Mouse (Mus musculus): ENCODE data around the gene Tnfsf9. TPM values are rescaled to one million over a fixed set of nuclear protein-coding genes. Genes with fewer than 3 reads are reported as not detected.
"Not testable (repeated sequence)": the region's sequence is repeated elsewhere in the genome, so short reads cannot be mapped to it uniquely, and the experiment has no call there.

Gene Tnfsf9
- polyA plus RNA-seq, 1 experiment from 2014 or later = 4.2 TPM

DNA sequence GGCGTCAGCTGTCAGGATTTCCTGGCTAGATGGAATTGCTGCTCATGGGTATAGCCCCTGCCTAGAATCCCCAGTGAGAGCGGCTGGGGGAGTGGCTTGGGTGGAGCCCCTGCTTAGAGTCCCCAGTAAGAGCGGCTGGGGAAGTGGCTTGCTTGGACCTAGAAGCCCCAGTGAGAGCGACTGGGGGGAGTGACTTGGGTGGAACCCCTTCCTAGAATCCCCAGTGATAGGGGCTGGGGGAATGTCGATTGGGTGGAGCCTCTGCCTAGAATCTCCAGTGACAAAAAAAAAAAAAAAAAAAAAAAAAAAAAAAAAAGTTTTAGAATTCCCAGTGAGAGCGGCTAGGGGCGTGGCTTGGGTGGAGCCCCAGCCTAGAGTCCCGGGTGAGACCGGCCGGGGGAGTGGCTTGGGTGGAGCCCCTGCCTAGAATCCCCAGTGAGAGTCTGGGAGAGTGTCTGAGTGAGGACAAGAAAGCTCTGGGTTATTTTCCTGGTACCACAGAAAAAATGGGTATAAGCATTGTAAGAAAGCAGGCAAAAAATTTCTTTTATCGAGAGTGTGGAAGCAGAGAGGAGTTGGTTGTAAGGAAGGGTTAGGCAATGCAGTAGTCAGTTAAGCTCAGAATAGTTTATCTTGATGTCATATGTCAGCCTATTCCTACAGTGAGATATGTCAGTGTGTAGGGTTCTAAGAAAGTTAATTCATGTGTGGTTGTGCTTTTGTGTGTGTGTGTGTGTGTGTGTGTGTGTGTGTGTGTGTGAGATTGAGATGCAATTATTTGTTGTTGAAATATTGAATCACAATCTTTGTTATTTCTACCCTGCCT lies 13.6 kb downstream of the Tnfsf9 start:
- Histone ChIP-seq H3K36me3 (no peaks in the 10 kb centered on the region), H3K4me3 (no peak overlapping the region), H3K4me2 (peak overlapping the region; percentile 14), H3K27me3 (no peaks in the 10 kb centered on the region), H3K4me1 (replicated peaks) (no peaks in the 10 kb centered on the region), H3K9me3 (no peaks in the 10 kb centered on the region), H3K27ac (replicated peaks) (no peak overlapping the region), H3K9ac (no peak overlapping the region)
- WGBS = 2% methylated on average over 11 of the region's 11 CpGs
- ATAC-seq (ENCODE audit: low read depth) = peak; percentile 72; the same call in 1 of the 2 replicates

DNA sequence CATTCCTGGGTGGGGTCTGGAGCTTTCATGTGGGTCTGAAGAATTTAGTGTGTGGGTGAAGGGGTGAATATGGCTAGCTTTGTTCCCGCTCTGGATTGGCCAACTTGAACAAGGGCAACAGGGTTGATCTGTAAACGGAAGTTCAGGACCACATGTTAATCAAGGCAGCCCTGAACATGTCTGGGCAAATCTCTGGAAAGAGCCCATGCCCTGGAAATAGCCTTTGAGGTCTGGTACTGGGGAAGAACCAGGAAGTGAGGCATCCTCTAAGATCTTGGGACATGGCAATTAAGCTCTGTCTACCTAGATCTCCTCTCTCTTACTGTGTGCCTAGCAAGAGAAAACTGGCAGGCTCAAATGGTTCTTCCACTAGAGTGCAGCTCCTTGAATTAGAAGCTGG lies 16.7 kb downstream of the Tnfsf9 start:
- H3K36me3 ChIP-seq = no peaks in the 10 kb centered on the region
- no peaks in the 10 kb centered on the region for H3K9me3 ChIP-seq
- H3K27ac ChIP-seq (replicated peaks) = no peak overlapping the region
- no peak overlapping the region for H3K4me2 ChIP-seq
- 86% methylated on average over 2 of the region's 2 CpGs for WGBS
- H3K4me1 ChIP-seq (replicated peaks) = no peaks in the 10 kb centered on the region
- no peak for ATAC-seq (ENCODE audit: low read depth)
- H3K27me3 ChIP-seq = no peaks in the 10 kb centered on the region
- H3K4me3 ChIP-seq = no peak overlapping the region
- no peak overlapping the region for H3K9ac ChIP-seq

DNA sequence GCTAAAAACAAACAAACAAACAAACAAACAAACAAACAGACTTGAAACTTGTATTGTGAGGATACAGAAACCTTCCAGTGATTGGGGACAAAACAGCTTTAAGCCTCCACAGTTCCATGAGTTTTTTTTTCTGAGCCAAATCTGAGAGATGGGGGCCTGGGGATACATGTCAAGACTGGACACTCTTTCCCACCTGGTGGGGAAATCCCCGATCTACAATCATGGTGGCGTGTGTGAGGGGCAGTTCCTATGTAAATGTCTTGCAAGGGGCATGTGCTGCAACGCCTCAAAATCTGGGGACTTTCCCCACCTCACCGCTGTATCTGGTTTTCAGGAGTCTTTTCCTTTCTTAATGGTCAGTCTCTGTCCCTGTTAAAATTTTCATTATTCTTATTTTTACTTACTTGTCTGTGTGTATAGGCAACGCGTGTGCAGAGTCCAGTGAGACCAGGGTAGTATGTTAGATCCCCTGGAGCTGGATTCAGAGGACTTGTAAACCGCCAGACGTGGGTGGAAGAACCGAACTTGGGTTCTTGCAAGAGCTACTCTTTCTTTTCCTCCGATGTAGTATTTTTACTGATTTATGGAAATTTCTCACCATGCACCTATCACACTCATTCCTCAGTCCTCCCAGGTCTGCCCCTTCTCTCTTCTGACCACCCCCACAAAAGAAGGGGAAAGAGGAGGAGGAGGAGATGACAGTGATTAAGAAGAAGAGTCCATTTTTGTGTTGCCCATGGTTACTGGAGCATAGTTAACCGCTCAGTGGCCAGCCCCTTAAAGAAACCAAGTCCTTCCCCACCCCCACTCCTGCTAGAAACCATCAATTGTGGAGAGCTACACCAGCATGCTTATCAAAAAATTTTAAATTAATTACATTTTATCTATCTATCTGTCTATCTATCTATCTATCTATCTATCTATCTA lies 18.3 kb downstream of the Tnfsf9 start:
- no peak overlapping the region for H3K9ac ChIP-seq
- no peaks in the 10 kb centered on the region for H3K27me3 ChIP-seq
- no peak overlapping the region for H3K4me2 ChIP-seq
- ATAC-seq (ENCODE audit: low read depth) = no peak
- H3K9me3 ChIP-seq = no peaks in the 10 kb centered on the region
- no peak overlapping the region for H3K27ac ChIP-seq (replicated peaks)
- no peak overlapping the region for H3K4me3 ChIP-seq
- H3K36me3 ChIP-seq = no peaks in the 10 kb centered on the region
- WGBS = 85% methylated on average over 11 of the region's 11 CpGs
- H3K4me1 ChIP-seq (replicated peaks) = no peaks in the 10 kb centered on the region

DNA sequence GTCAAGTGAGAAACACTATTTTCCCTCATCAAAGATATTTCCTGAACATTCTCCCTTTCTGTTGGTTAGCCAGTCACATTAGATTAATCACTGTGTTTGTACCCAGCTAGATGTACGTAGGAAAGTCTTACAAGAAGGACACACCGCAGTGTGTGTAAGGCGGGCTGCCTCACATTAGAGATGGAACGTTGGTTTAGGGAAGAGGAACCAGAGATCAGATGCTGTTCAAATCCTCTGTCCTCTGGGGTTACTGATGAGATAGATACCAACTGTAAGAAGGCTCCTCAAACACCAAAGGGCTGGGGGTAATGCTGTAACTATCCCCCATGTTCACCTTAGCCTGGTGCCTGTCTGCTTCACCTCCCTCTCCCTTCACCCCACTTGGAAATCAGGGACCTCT lies 19.7 kb downstream of the Tnfsf9 start:
- WGBS = 89% methylated on average over 4 of the region's 4 CpGs
- H3K27ac ChIP-seq (replicated peaks) = no peak overlapping the region
- H3K9ac ChIP-seq = no peak overlapping the region
- H3K27me3 ChIP-seq = no peaks in the 10 kb centered on the region
- no peak for ATAC-seq (ENCODE audit: low read depth)
- H3K36me3 ChIP-seq = no peaks in the 10 kb centered on the region
- no peak overlapping the region for H3K4me2 ChIP-seq
- H3K4me3 ChIP-seq = no peak overlapping the region
- no peaks in the 10 kb centered on the region for H3K4me1 ChIP-seq (replicated peaks)
- H3K9me3 ChIP-seq = no peaks in the 10 kb centered on the region

DNA sequence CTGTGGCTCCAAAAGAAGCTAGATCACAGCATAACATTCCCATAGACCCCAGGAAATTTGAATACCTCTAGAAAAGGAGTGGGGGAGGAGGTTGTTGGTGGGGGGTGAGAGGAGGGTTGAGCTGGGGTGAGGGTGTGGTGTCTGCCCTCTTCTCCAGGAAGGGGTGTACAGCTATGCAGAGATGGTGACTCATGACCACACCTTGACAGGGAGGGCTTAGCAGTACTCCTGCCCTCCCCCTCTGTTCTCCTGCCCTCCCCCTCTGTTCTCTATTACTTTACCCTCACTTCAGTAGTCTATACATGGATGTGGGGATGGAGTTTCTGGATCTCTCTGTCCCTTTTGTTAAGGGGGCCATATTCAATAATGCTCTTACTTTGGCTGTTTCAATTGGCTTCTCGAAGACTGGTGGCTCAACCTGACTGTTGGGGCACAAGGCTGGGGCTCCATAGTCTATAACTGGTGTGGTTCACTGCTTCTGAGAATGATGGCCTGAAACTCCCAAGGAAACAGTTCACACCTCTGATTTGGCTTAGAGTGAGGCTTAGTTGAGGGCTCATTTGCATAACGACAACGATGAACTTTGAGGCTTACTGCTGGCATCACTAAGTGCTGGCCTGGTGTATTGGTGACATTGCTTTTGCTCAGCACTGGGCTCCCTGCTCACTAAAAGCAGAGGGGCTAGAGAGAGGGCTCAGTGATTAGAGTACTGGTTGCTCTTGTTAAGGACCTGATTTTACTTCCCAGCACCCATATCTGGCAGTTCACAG lies 20.9 kb downstream of the Tnfsf9 start:
- Histone ChIP-seq H3K36me3 (no peaks in the 10 kb centered on the region), H3K27me3 (no peaks in the 10 kb centered on the region), H3K9me3 (no peaks in the 10 kb centered on the region), H3K4me1 (replicated peaks) (no peaks in the 10 kb centered on the region), H3K4me2 (no peak overlapping the region), H3K4me3 (no peak overlapping the region), H3K27ac (replicated peaks) (no peak overlapping the region), H3K9ac (no peak overlapping the region)
- no peak for ATAC-seq (ENCODE audit: low read depth)
- 53% methylated on average over 3 of the region's 3 CpGs for WGBS

DNA sequence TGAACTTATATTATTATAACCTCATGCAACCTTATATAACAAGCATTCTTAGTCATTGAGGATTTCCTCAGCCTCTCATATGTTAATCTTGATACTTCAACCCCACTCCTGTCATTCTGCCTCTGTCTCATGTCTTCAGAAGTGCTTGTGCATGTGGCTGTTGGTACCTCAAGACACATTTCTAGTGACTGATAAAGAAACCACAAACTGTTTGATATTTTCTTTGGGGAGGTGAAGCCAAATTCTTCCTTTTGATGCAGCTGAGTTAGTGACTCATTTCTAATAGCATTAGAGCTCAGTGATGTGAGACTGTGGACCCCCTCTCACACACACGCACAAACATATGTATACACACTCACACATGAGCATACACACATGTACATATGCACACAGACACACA lies 26.7 kb downstream of the Tnfsf9 start:
- no peak overlapping the region for H3K9ac ChIP-seq
- no peak overlapping the region for H3K27ac ChIP-seq (replicated peaks)
- no peaks in the 10 kb centered on the region for H3K27me3 ChIP-seq
- H3K9me3 ChIP-seq = no peaks in the 10 kb centered on the region
- H3K4me3 ChIP-seq = no peak overlapping the region
- H3K36me3 ChIP-seq = no peaks in the 10 kb centered on the region
- H3K4me1 ChIP-seq (replicated peaks) = no peaks in the 10 kb centered on the region
- no peak overlapping the region for H3K4me2 ChIP-seq
- WGBS = 88% methylated on average over 1 of the region's 1 CpGs
- ATAC-seq (ENCODE audit: low read depth) = no peak

DNA sequence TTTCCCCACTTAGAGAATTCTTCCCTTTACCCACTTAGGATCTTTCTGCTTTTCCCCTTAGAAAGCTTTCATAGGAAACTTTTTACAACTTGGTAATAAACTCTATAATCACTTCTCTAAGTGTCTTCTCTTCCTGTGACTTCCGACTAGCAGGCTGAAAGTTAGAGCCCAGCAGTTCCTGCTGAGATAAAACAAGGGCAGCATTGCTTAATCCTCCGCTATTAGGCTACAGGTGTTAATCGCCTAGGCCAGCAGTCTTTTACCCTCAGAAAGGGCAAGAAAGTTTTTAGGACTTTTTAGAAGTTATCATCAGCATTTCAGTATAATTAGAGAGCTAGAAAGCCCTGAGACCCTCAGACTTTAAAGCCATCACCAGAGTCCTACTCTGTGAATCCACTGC lies 28.9 kb downstream of the Tnfsf9 start:
- H3K4me2 ChIP-seq; H3K9me3 ChIP-seq; H3K36me3 ChIP-seq; H3K27ac ChIP-seq (replicated peaks); H3K27me3 ChIP-seq; ATAC-seq (ENCODE audit: low read depth); H3K4me1 ChIP-seq (replicated peaks); H3K4me3 ChIP-seq; H3K9ac ChIP-seq: not testable (repeated sequence)
- 11% methylated on average over 3 of the region's 3 CpGs for WGBS

DNA sequence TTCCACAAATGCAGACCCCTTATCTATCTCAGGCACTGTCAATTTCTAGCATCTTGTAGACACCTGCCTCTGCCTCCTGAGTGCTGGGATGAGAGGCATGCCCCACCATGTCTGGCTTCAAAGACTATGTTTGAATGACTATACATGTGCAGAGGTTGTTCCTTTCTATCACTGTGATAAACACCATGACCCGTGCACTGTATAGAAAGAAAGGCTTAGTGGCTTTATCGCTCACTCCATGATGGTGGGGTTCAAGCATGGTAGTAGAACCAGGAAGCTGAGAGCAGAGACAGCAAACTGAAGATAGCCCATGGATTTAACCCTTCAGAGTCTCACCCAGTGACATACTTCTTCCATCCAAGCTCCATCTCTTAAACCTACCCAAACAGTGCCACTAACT lies 29.6 kb downstream of the Tnfsf9 start:
- Histone ChIP-seq H3K4me2 (no peak overlapping the region), H3K4me3 (no peak overlapping the region), H3K9me3 (no peaks in the 10 kb centered on the region), H3K4me1 (replicated peaks) (no peaks in the 10 kb centered on the region), H3K9ac (no peak overlapping the region), H3K36me3 (no peaks in the 10 kb centered on the region), H3K27me3 (no peaks in the 10 kb centered on the region), H3K27ac (replicated peaks) (no peak overlapping the region)
- WGBS = 88% methylated on average over 2 of the region's 2 CpGs
- ATAC-seq (ENCODE audit: low read depth) = no peak

DNA sequence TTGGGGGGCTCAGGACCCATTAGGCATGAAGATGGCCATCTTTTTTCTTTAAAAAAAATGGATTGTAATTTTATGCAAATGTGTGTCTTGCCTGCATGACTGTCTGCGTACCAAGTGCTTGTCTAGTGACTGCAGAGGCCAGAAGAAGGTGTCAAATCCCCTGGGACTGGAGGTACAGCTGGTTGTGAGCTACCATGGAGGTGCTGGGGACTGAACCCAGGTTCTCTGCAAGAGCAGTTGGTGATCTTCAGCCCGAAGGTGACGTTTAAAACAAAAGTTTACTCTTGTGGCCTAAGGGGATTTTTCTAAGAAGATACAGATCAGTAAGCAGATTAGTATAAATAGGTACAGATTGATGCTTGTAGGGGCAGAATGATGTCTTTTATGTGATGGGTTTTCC lies 30.5 kb downstream of the Tnfsf9 start:
- no peaks in the 10 kb centered on the region for H3K27me3 ChIP-seq
- no peak overlapping the region for H3K27ac ChIP-seq (replicated peaks)
- no peaks in the 10 kb centered on the region for H3K9me3 ChIP-seq
- WGBS = 96% methylated on average over 3 of the region's 3 CpGs
- no peaks in the 10 kb centered on the region for H3K36me3 ChIP-seq
- ATAC-seq (ENCODE audit: low read depth) = no peak
- no peak overlapping the region for H3K9ac ChIP-seq
- H3K4me3 ChIP-seq = no peak overlapping the region
- H3K4me2 ChIP-seq = no peak overlapping the region
- H3K4me1 ChIP-seq (replicated peaks) = no peaks in the 10 kb centered on the region

DNA sequence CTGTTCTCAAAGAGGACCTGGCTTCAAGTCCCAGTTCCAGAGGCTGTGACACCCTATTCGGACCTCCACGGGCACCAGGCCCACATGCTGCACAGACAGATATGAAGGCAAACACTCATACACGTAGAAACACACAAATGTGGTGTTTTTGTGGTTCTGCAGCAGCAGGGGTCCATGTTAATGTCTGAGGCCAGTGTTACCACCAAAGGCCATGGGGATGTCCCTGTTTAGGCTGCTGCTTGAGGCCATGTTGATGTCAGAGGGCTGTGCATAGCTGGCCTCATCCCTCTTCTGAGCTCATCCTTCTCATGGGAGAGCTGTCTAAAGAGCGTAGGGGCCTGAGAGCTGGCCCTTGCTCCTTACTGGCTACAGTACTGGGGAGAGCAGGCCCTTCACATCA lies 33.6 kb downstream of the Tnfsf9 start:
- H3K36me3 ChIP-seq = no peaks in the 10 kb centered on the region
- H3K9me3 ChIP-seq = no peaks in the 10 kb centered on the region
- H3K9ac ChIP-seq = no peak overlapping the region
- H3K27ac ChIP-seq (replicated peaks) = no peak overlapping the region
- H3K4me3 ChIP-seq = no peak overlapping the region
- H3K4me1 ChIP-seq (replicated peaks) = no peaks in the 10 kb centered on the region
- H3K4me2 ChIP-seq = no peak overlapping the region
- 83% methylated on average over 4 of the region's 4 CpGs for WGBS
- ATAC-seq (ENCODE audit: low read depth) = no peak
- no peaks in the 10 kb centered on the region for H3K27me3 ChIP-seq

DNA sequence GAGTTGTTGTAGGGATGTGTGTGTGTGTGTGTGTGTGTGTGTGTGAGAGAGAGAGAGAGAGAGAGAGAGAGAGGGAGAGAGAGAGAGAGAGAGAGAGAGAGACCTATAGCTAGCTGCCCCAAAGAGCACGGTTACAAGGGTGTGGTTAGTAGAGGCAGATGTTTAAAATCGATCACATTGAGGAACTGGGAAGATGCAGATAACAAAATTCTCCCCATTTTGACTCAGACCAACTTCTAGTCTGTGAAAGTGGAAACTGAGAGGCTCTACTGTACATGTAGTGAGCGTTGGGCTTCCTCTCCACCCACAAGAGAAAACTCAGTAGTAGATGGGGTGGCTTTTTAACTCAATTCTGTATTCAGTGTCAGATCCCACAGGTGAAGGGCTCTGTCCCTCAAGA lies 34.6 kb downstream of the Tnfsf9 start:
- Histone ChIP-seq H3K4me1 (replicated peaks) (no peaks in the 10 kb centered on the region), H3K9ac (no peak overlapping the region), H3K4me3 (no peak overlapping the region), H3K27me3 (no peaks in the 10 kb centered on the region), H3K9me3 (no peaks in the 10 kb centered on the region), H3K27ac (replicated peaks) (no peak overlapping the region), H3K36me3 (no peaks in the 10 kb centered on the region), H3K4me2 (no peak overlapping the region)
- ATAC-seq (ENCODE audit: low read depth) = no peak
- WGBS = 90% methylated on average over 3 of the region's 3 CpGs

DNA sequence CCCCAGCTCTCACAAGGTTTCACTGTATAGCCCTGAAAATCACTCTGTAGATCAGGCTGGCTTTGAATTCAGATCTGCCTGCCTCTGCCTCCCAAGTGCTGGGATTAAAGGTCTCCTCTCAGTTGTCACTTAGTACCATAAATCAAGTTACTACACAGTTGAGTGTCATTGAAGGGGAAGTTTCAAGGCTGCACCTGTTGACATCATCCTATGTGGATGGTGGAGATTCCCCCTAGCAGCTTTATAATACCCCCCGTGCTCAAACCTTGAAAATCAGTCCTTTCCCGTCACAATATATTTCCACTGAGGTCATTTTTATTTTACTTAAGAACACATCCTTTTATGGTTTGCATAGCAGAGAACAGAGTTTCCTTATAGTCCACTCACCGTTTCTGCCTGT lies 38.6 kb downstream of the Tnfsf9 start:
- H3K9me3 ChIP-seq = no peaks in the 10 kb centered on the region
- H3K9ac ChIP-seq = no peak overlapping the region
- H3K4me3 ChIP-seq = no peak overlapping the region
- no peak overlapping the region for H3K4me2 ChIP-seq
- no peaks in the 10 kb centered on the region for H3K36me3 ChIP-seq
- no peak for ATAC-seq (ENCODE audit: low read depth)
- peaks cover 3% of the 10 kb centered on the region for H3K4me1 ChIP-seq (replicated peaks)
- WGBS = 83% methylated on average over 3 of the region's 3 CpGs
- H3K27me3 ChIP-seq = peaks cover 28% of the 10 kb centered on the region
- H3K27ac ChIP-seq (replicated peaks) = no peak overlapping the region
